Mouse (Mus musculus) midbrain, embryonic 15.5 days (tissue): ENCODE results near the gene Traf3ip2. TPM values are rescaled to one million over a fixed set of nuclear protein-coding genes. Genes with fewer than 3 reads are reported as not detected.

Experiments used
- ATAC-seq: fragments of 200-750 bp; cut with Nextera tagmentation; replicated peaks from 2 replicates; pipeline ENCODE4 v1.8.0; 2017; ENCODE audit warnings: moderate TSS enrichment
- H3K27ac ChIP-seq: fragments of 300-500 bp; sonication (generic); 2 replicates; pipeline ENCODE4 v1.5.1; 2015; ENCODE audit warnings: mild to moderate bottlenecking, inconsistent platforms
- H3K27me3 ChIP-seq: fragments of 300-500 bp; sonication (generic); replicated peaks from 2 replicates; pipeline ENCODE4 v1.6.1; 2015; ENCODE audit warnings: inconsistent platforms
- H3K36me3 ChIP-seq: fragments of 300-500 bp; sonication (generic); replicated peaks from 2 replicates; pipeline ENCODE4 v1.6.1; 2015; ENCODE audit warnings: inconsistent platforms
- H3K4me1 ChIP-seq: fragments of 300-500 bp; sonication (generic); 2 replicates; pipeline ENCODE4 v1.6.1; 2015; ENCODE audit warnings: inconsistent platforms
- H3K4me2 ChIP-seq: fragments of 300-500 bp; sonication (generic); 2 replicates; pipeline ENCODE4 v1.6.1; 2015; ENCODE audit warnings: inconsistent platforms, mild to moderate bottlenecking, moderate library complexity
- H3K4me3 ChIP-seq: fragments of 300-500 bp; sonication (generic); 2 replicates; pipeline ENCODE4 v1.5.1; 2015; ENCODE audit warnings: mild to moderate bottlenecking, inconsistent platforms
- H3K9ac ChIP-seq: fragments of 300-500 bp; sonication (generic); 2 replicates; pipeline ENCODE4 v1.6.1; 2015; ENCODE audit warnings: mild to moderate bottlenecking, inconsistent platforms
- H3K9me3 ChIP-seq: fragments of 300-500 bp; sonication (generic); 2 replicates; pipeline ENCODE4 v1.6.1; 2016; ENCODE audit warnings: inconsistent platforms
- WGBS: fragments of 180-500 bp; shearing (Covaris S2); methylation state at CpG from one replicate; pipeline ENCODE4 v1.1.7; 2015; ENCODE audit warnings: mixed read lengths; 5-methylcytosine and 5-hydroxymethylcytosine counted together
- polyA plus RNA-seq: library from polyadenylated mRNA; unstranded; fragments of >200 nt; fragmentation: Nextera tagmentation; extraction: Ambion mirVana; gene quantifications from 2 replicates; pipeline ENCODE4 v1.2.1, GENCODE M21; 2015

The Traf3ip2 gene
- polyA plus RNA-seq, 1 experiment from 2014 or later, result 5.9 TPM

GRCm38 (mm10) chr10:39587973-39588746 is 24.6 kb upstream of the Traf3ip2 start:
- H3K4me1 ChIP-seq, result peaks cover 24% of the 10 kb centered on the region

GRCm38 (mm10) chr10:39589765-39590546 is 22.8 kb upstream of the Traf3ip2 start:
- H3K4me3 ChIP-seq, result no peak overlapping the region
- peaks cover 24% of the 10 kb centered on the region for H3K4me1 ChIP-seq
- 74% methylated on average over 19 of the region's 19 CpGs for WGBS
- H3K27me3 ChIP-seq, result no peaks in the 10 kb centered on the region
- no peaks in the 10 kb centered on the region for H3K36me3 ChIP-seq
- H3K27ac ChIP-seq, result no peak overlapping the region
- ATAC-seq, result no peak
- H3K4me2 ChIP-seq, result no peak overlapping the region
- H3K9me3 ChIP-seq, result no peaks in the 10 kb centered on the region
- no peak overlapping the region for H3K9ac ChIP-seq

More at GRCm38 (mm10) chr10:39587973-39588746, 24.6 kb upstream of the Traf3ip2 start:
- Histone ChIP-seq H3K27ac (peak overlapping the region; percentile 82), H3K9me3 (no peaks in the 10 kb centered on the region), H3K4me2 (no peak overlapping the region), H3K27me3 (no peaks in the 10 kb centered on the region), H3K9ac (no peak overlapping the region), H3K36me3 (no peaks in the 10 kb centered on the region), H3K4me3 (no peak overlapping the region)
- 48% methylated on average over 8 of the region's 8 CpGs for WGBS
- ATAC-seq, result peak; percentile 66; the same call in 1 of the 2 replicates

- H3K27me3 ChIP-seq, result no peaks in the 10 kb centered on the region
- H3K4me3 ChIP-seq, result no peak overlapping the region
- no peaks in the 10 kb centered on the region for H3K36me3 ChIP-seq
- H3K4me1 ChIP-seq, result peaks cover 24% of the 10 kb centered on the region
- no peak overlapping the region for H3K27ac ChIP-seq
- 80% methylated on average over 10 of the region's 10 CpGs for WGBS
- ATAC-seq, result no peak
- no peak overlapping the region for H3K9ac ChIP-seq
- no peak overlapping the region for H3K4me2 ChIP-seq
- no peaks in the 10 kb centered on the region for H3K9me3 ChIP-seq
Measured at GRCm38 (mm10) chr10:39590629-39591028, 22.1 kb upstream of the Traf3ip2 start.

GRCm38 (mm10) chr10:39592501-39592900 is 20.2 kb upstream of the Traf3ip2 start:
- H3K36me3 ChIP-seq, result no peaks in the 10 kb centered on the region
- no peak overlapping the region for H3K4me3 ChIP-seq
- peaks cover 33% of the 10 kb centered on the region for H3K4me1 ChIP-seq
- ATAC-seq, result no peak
- 50% methylated on average over 4 of the region's 4 CpGs for WGBS
- H3K9ac ChIP-seq, result no peak overlapping the region
- H3K27ac ChIP-seq, result no peak overlapping the region
- H3K9me3 ChIP-seq, result no peaks in the 10 kb centered on the region
- H3K4me2 ChIP-seq, result no peak overlapping the region
- no peaks in the 10 kb centered on the region for H3K27me3 ChIP-seq

GRCm38 (mm10) chr10:39594716-39595115 is 18.0 kb upstream of the Traf3ip2 start:
- Histone ChIP-seq H3K4me2 (no peak overlapping the region), H3K27me3 (no peaks in the 10 kb centered on the region), H3K4me1 (peaks cover 24% of the 10 kb centered on the region), H3K4me3 (no peak overlapping the region), H3K9ac (no peak overlapping the region), H3K9me3 (no peaks in the 10 kb centered on the region), H3K36me3 (no peaks in the 10 kb centered on the region), H3K27ac (no peak overlapping the region)
- 58% methylated on average over 1 of the region's 1 CpGs for WGBS
- no peak for ATAC-seq

GRCm38 (mm10) chr10:39595862-39596261 is 16.9 kb upstream of the Traf3ip2 start:
- H3K27me3 ChIP-seq, result no peaks in the 10 kb centered on the region
- H3K27ac ChIP-seq, result no peak overlapping the region
- H3K4me3 ChIP-seq, result no peak overlapping the region
- no peaks in the 10 kb centered on the region for H3K36me3 ChIP-seq
- ATAC-seq, result no peak
- peaks cover 24% of the 10 kb centered on the region for H3K4me1 ChIP-seq
- no peak overlapping the region for H3K4me2 ChIP-seq
- 84% methylated on average over 3 of the region's 3 CpGs for WGBS
- no peaks in the 10 kb centered on the region for H3K9me3 ChIP-seq
- H3K9ac ChIP-seq, result no peak overlapping the region

- Histone ChIP-seq H3K4me2 (0 out of 2 replicates have a peak overlapping the region, but pooled peaks have one; percentile 10), H3K9ac (no peak overlapping the region), H3K27ac (peak overlapping the region; percentile 66), H3K4me3 (no peak overlapping the region), H3K36me3 (no peaks in the 10 kb centered on the region), H3K27me3 (no peaks in the 10 kb centered on the region), H3K9me3 (no peaks in the 10 kb centered on the region), H3K4me1 (peaks cover 24% of the 10 kb centered on the region)
- peak; percentile 67 for ATAC-seq
- WGBS, result 28% methylated on average over 9 of the region's 9 CpGs
Measured at GRCm38 (mm10) chr10:39597116-39597791, 15.5 kb upstream of the Traf3ip2 start.

- Histone ChIP-seq H3K4me1 (peaks cover 24% of the 10 kb centered on the region), H3K4me3 (no peak overlapping the region), H3K27ac (peak overlapping the region; percentile 66), H3K9ac (no peak overlapping the region), H3K36me3 (no peaks in the 10 kb centered on the region), H3K27me3 (no peaks in the 10 kb centered on the region), H3K9me3 (no peaks in the 10 kb centered on the region), H3K4me2 (no peak overlapping the region)
- ATAC-seq, result peak; percentile 59; the same call in 1 of the 2 replicates
- WGBS, result 38% methylated on average over 3 of the region's 3 CpGs
Measured at GRCm38 (mm10) chr10:39597792-39598183, 14.9 kb upstream of the Traf3ip2 start.

- Histone ChIP-seq H3K27ac (no peak overlapping the region), H3K4me2 (no peak overlapping the region), H3K36me3 (no peaks in the 10 kb centered on the region), H3K4me3 (no peak overlapping the region), H3K4me1 (peaks cover 24% of the 10 kb centered on the region), H3K9ac (no peak overlapping the region), H3K27me3 (no peaks in the 10 kb centered on the region), H3K9me3 (no peaks in the 10 kb centered on the region; the same call in 1 of the 2 replicates)
- WGBS, result 92% methylated on average over 4 of the region's 4 CpGs
- ATAC-seq, result no peak
Measured at GRCm38 (mm10) chr10:39599601-39600000, 13.1 kb upstream of the Traf3ip2 start.

- H3K27me3 ChIP-seq, result no peaks in the 10 kb centered on the region
- 72% methylated on average over 1 of the region's 1 CpGs for WGBS
- no peak overlapping the region for H3K9ac ChIP-seq
- no peak overlapping the region for H3K27ac ChIP-seq
- H3K4me3 ChIP-seq, result no peak overlapping the region
- no peak overlapping the region for H3K4me2 ChIP-seq
- peaks cover 24% of the 10 kb centered on the region for H3K4me1 ChIP-seq
- no peaks in the 10 kb centered on the region for H3K36me3 ChIP-seq
- no peak for ATAC-seq
- H3K9me3 ChIP-seq, result peaks cover 3% of the 10 kb centered on the region; the same call in 1 of the 2 replicates
Measured at GRCm38 (mm10) chr10:39600115-39600514, 12.6 kb upstream of the Traf3ip2 start.

GRCm38 (mm10) chr10:39601068-39601467 is 11.7 kb upstream of the Traf3ip2 start:
- Histone ChIP-seq H3K4me1 (peaks cover 19% of the 10 kb centered on the region), H3K9ac (no peak overlapping the region), H3K36me3 (no peaks in the 10 kb centered on the region), H3K9me3 (peaks cover 4% of the 10 kb centered on the region; the same call in 1 of the 2 replicates), H3K4me3 (no peak overlapping the region), H3K4me2 (no peak overlapping the region), H3K27ac (no peak overlapping the region), H3K27me3 (no peaks in the 10 kb centered on the region)
- ATAC-seq, result no peak
- 86% methylated on average over 5 of the region's 5 CpGs for WGBS

- Histone ChIP-seq H3K4me2 (no peak overlapping the region), H3K36me3 (no peaks in the 10 kb centered on the region), H3K4me3 (no peak overlapping the region), H3K27me3 (no peaks in the 10 kb centered on the region), H3K9ac (no peak overlapping the region), H3K27ac (no peak overlapping the region), H3K4me1 (no peaks in the 10 kb centered on the region), H3K9me3 (peaks cover 4% of the 10 kb centered on the region; the same call in 1 of the 2 replicates)
- 94% methylated on average over 1 of the region's 1 CpGs for WGBS
- ATAC-seq, result no peak
Measured at GRCm38 (mm10) chr10:39606434-39606833, 6.3 kb upstream of the Traf3ip2 start.
